Mouse (Mus musculus) R1 (cell line): ENCODE results near the gene Snw1.

Source experiments
- DNase-seq: peaks from one replicate; pipeline ENCODE4 v3.0.0-alpha.2; 2018; ENCODE audit warnings: low read depth, low spot score

Snw1 gene

GRCm38 (mm10) chr12:87423700-87424099 lies 48.4 kb downstream of the Snw1 start:
- DNase-seq = no peak

DNA sequence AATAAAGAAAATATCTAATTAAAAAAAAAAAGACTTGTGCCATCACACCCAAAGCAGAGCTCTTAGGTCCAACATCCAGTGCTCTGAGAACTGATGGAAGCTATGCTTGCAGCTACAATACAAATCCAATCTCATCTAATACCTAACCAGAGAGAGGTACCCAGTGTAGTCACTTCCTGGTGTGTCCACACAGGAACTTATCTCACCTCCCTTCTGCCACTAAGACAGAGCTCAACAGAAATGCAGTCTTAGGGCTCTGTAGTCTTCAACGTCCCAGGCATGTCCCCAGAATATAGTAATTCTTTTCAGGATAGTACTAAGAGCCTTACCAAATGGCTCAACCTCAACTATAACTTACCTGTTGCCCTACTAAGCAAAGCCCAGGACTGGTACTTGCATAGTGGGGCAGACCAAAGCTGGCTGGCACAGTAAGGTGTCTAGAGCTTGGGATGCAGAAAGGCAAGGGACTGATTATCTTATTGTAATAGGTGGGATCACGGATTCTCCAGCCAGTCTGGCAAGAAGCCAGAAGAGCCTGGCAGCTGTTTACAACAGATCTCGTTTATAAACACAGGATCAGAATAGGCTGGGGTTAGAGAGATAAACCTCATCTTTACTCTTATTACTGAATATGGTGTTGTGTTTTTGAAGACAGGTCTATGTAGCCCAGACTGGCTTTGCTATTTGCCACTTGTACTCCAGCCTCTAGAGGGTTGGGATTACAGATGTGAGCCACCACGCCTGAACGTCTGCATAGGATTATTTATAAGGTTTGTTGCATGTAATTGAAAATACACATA lies 50.2 kb downstream of the Snw1 start:
- no peak for DNase-seq

- no peak for DNase-seq
These were observed 52.0 kb downstream of the Snw1 start for GRCm38 (mm10) chr12:87419974-87420485.

DNA sequence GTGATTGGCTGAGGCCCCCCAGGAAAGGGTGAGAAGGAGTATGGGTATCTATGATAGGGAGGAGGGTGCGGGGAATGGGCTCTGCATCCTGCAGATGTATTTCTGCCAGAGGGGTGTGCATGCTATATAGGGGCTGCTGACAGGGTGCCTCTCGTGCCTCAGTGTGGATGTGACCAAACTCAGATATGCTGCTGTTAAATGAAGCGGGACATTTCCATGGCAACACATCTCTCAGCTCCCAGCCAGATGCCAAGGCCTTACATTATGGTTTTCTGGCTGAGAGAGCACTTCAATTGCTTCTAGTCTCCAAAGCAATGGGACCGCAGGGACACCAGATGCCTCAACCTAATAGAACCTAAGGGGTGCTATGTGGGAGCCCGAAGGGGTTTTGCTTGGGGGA lies 53.2 kb downstream of the Snw1 start:
- DNase-seq = no peak

GRCm38 (mm10) chr12:87416690-87417089 lies 55.4 kb downstream of the Snw1 start:
- peak; percentile 91 for DNase-seq

GRCm38 (mm10) chr12:87415358-87415757 lies 56.7 kb downstream of the Snw1 start:
- no peak for DNase-seq

DNA sequence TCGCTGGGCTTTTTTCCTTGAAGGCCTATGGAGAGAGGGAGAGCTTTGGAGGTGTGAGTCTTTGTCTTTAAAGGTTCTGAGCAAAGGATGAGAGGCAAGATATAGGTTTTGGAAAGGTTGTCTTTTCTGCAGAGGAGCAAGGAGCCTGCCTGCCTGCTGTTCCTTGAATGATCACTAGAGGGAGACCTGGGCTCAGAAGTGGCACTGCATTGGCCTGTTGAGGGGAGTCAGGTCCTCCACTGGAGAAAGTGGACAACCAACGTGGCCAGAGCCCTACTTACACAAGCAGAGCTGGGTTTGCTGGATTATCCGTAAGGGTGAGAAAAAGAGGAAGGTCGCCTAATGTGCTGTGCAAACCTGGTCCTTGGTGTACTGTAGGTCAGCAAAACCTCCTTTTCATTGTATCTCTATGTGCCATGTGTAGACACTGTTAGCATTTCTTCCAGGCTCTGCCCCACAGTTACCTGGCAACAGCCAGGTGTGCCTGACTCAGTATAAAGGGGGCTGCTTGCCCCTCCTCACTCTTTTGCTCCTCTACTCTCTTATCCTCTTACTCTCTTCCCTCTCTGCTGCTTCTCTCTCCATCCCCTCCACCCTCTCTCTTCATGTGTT lies 58.8 kb downstream of the Snw1 start:
- peak; percentile 65 for DNase-seq

DNA sequence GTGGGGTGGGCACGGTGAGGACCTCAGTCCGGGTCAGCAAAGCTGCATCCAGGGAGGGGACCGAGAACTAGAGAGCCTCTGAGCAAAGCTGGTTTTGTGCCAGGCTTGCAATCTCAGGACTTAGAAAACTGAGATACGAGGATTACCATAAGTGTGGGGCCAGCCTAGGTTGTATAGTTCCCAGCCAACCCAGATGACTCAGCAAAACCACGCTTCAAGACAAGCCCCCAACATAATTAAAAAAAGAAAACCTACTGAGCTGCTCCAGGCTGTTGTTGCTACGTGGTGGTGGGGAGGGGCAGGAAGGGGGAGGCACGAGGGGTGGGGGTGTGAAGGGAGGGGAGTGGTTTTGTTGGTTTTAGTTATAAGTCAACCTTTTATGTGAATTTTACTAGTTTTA lies 61.1 kb downstream of the Snw1 start:
- DNase-seq = peak; percentile 73

DNA sequence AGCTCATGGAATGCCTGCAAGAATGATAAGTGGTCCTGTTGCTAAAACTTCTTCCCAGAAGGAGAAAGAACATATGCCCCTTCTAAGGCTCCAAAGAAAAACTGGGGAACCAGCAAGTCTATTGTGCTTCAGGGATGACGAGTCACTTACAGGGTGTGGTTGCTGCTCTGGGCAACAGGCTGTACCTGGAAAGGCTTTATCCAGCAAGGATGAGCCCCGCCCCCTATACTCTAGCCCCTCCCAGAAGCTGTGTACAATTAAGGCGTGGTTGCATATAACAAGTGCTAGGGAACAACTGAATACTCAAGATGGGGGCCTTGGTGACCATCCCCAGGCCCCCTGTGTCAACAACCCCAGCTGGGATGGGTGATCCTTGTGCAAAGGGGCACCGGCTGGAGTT lies 63.0 kb downstream of the Snw1 start:
- DNase-seq = peak; percentile 93

- peak; percentile 84 for DNase-seq
These were observed 64.0 kb downstream of the Snw1 start for GRCm38 (mm10) chr12:87407869-87408605.

DNA sequence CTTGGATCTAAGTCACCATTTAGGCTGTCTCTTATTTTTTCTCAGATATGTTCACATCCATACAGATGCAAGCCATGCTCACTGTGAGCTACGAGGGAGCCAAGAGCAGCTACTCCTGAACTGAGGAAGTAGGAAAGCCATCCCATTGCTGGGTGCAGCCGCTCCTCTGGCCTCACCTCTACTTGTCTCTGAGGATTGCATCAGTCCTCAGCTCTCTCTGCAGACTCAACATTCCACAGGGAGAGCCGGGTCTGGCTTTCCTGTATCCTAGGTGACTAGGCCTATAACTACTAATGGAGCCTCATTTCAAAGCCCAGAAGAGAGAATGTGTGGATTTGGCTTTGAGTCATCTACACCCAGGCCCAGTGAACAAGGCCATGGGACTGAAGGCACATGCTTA lies 66.4 kb downstream of the Snw1 start:
- no peak for DNase-seq

GRCm38 (mm10) chr12:87405165-87405564 lies 66.9 kb downstream of the Snw1 start:
- DNase-seq = no peak

- no peak for DNase-seq
These were observed 70.2 kb downstream of the Snw1 start for GRCm38 (mm10) chr12:87401883-87402282.

DNA sequence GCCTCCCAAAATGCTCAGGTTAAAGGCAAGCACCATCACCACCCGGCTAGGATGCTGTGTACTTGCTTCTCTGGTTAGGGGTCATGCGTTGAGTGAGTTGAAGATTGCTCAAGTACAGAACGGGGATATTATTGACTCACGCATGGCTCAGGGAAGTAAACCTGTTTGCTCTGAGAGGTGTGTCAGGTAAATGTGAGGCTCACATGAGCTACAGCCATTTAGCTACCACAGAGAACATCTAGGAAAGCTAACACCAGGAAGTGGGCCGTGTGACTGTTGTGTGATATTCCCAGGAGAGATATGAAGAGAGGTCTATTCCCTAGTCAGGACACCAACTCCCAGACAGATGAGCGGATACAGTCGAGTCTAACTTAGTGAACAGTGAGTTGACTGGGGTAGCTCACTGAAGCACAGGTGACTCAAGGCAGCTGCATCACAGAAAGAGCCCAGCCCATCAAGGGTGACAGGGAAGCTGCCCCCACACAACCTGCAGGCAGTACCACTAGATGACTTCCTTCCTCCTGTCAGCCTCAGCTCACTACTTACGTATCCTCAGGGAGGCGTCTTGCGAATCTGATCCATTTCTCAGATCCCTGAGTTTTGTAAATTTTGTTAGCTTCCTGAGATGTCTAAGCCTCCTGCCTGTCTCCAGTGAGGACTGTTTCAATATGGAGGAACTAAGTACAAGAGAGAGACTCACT lies 72.8 kb downstream of the Snw1 start:
- no peak for DNase-seq
